Mouse (Mus musculus) kidney, adult 18-20 months (tissue): ENCODE measurements around the gene Galc.
"Not testable (repeated sequence)": the region's sequence is repeated elsewhere in the genome, so short reads cannot be mapped to it uniquely, and the experiment has no call there.

Experiments used
- DNase-seq: peaks from one replicate; pipeline ENCODE4 v3.0.0; 2021

Gene Galc

DNA sequence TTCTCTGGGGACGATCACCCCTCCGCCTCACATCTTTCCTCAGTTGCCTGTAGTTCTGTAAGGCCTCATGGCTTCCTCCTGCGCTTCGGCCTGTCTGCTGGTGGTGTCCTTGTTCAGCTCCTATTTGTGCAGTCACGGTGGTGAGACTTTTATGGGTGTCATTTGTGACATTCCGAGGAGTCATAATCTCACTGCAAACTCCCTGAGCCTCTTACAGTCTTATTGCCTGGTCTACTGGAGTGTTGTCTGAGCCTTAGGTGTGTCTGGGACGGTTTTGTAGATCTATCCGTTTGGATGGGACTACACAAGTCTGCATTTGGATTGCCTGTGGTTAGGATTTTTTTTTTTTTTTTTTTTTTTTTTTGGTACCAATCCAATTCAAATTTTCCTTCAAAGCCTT lies 8.9 kb downstream of the Galc start:
- DNase-seq, result no peak

DNA sequence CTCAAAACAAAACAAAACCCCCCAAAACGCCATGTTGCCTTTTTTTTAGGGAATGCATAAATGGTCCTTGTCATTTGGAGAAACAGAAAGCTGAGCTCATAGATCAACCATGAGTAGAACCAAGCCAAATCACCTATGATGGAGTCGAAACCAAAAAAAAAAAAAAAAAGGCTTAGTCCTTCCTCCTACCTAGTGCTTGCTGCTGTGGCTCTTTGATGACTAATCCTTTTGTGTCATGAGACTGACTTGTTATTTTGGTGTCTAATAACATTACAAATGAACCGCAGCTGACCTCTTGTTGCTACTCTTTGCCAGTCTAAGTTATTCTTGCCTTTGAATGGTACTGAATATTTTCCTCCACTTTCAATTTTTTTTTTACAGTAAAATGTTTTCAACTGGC lies 9.6 kb downstream of the Galc start:
- DNase-seq, result no peak

DNA sequence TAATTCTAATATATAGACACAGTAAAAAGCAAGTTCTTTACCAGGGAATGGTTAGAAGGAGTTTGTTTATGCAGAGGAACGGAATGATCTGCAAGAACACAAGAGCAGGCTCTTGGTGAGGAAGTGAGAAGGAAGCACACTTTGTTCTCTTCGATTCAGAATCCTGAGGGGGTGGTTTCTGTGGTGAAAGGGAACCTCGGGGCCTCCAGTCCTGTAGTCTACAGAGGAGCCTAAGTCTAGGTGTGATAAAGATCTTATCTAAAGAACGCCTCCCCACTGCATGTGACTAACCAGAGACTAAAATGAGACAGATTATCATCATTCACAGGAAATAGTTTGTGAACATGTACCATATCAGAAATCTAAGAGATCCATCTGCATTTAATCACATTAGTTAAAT lies 12.4 kb downstream of the Galc start:
- no peak for DNase-seq

DNA sequence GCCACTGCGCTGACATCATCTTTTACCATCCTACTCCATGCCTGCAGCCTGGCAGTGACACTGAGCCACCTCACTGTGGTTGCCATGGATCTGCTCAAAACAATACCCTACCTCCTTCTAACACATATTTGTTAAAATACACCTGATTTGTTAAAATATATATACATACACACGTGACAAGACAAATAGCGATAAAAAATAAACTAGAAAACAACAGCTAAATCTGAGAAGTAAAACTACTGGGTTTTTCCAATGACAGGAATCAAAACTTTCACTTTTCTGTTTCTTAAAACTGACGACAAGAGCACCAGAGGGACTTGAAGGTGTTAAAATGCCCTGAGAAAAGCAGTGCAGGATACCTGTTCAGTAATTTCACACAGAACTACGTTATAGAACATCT lies 14.4 kb downstream of the Galc start:
- DNase-seq, result no peak

DNA sequence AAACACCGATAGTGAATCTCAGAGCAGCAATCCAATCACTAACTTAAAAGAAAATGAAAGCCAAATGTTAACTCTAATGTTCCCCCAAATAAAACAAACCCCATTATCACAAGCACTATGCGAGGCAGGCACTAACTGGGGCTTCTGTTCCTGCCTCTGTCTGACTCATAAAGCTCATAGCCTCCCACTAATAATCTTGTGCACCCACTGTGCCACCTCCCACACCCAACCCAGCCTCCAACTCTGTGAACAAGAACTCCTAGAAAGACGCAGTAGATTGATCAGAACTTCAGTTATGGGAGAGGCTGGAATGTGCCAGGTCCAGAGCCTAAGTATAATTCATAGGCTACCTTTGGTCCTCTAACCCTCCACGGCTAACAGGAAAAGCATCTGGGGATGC lies 15.1 kb downstream of the Galc start:
- no peak for DNase-seq

- DNase-seq, result not testable (repeated sequence)
Measured at GRCm38 (mm10) chr12:98238478-98238877, 20.8 kb downstream of the Galc start.

DNA sequence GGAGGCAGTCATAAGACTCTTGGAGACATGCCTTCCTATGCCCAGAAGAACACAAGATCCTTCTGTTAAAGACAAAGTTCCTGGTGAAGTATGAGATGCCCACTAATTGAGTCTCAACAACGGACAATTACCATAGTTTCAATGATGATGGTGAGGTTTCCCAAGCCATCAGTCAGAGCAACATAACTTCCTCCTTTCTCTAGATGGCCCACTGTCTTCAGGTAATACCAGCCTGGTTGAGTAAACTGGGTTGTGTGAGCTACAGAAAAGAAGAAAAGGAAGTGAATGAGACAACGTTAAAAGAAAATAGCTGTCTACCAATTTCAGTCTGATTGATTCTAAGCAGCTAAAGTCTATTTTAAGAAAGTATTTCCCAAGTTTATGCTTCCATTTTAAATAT lies 32.2 kb downstream of the Galc start:
- DNase-seq, result no peak

DNA sequence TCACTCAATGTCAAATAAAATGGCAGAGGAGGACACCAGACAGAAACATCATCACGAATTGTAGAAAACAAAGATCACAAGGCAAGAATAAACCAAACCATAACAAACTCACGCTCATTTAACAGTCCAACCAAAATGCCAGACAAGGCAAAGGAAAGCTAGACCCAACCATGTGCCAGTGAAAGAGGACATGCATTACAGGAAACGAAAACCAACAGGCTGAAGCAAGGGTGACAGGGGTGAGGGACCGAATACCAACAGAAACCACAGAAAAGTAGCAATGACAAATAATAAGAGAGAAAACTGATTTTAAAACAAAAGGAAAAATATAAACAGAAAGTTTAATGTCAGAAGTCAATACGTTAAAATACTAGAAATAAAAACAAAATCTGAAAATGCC lies 36.0 kb downstream of the Galc start:
- DNase-seq, result no peak

- no peak for DNase-seq
Measured at GRCm38 (mm10) chr12:98216432-98216831, 42.8 kb downstream of the Galc start.

DNA sequence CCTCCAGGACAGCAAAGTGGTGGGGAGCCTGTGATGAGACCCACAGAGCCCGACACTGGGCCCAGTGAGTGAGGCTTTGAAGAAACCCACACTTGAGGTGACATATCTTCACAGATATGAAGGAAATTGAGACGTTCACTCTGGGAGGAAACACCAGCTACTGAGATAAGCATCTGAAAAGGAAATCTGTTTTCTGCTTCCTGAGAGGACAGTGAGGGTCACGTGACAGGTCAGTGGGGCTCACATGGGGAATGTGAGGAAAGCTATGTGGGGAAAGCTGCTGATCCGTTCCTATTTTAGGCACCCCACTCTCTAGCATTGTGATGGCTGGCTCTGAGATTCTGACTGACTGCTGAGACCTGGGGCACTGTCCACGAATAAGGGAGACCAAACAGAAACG lies 43.7 kb downstream of the Galc start:
- DNase-seq, result no peak

DNA sequence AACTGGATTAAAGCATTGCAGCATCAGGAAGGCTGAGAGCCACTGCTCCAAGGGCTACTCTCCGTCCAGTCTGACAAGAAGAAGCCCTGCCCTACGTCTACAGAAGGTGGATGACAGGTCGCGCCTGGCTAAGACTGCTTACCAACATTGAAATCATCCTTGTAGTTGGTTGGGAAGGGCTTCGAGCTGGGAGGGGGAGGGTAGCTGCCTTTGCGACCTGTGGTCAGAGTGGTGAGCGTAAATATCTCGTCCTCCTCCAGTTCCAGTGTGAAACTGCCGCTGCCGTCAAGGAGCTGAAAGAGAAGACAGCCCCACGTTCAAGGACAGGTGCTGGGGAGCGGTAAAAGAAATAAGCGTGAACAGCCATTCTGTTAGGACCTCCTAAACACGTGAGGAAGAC lies 45.1 kb downstream of the Galc start:
- no peak for DNase-seq

DNA sequence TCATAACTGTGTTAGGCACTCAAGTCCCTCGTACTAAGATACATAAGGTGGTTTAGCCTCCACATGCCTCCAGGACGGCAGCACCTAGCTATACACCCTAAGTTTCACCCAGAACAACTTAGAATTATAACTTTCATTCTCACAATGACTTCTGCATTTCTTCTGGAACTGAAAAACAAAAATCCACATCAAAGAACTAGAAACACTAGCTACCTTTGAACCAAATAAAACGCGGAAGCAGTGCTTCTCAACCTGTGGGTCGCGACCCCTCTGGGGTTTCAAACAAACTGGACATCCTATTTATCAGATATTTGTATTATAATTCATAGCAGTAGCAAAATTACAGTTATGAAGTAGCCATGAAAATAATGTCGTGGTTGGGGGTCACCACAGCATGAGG lies 45.5 kb downstream of the Galc start:
- DNase-seq, result no peak

GRCm38 (mm10) chr12:98213332-98213731 lies 45.9 kb downstream of the Galc start:
- DNase-seq, result no peak

DNA sequence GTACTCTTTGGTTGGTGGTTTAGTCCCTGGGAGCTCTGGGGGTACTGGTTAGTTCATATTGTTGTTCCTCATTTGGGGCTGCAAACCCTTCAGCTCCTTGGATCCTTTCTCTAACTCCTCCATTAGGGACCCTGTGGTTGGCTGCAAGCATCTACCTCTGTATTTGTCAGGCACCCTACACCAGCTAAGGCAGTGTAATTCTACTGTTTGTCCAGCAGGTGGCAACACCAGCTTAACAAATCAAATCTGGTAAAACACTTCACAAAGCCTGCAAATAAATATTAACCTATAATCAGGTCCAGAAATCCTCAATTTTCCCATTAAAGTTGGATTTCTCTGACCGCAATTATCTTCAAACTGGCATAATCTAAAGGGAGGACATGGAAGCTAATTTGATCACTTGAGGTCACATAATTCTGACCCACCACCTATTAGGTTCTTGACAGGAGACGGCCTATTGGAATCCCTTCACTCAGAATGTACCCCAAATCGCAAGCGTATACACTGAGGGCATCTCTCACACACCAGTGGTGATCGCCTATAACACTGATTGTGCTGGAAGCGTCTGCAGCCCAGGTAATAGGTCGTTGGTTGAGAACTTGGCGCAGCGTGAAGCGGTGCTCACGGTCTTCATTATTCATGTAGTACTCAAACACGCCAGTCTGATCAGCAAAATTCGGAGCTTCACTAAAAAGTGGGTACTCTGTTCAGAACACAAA lies 46.6 kb downstream of the Galc start:
- peak; percentile 6 for DNase-seq

GRCm38 (mm10) chr12:98210495-98210894 lies 48.8 kb downstream of the Galc start:
- no peak for DNase-seq

DNA sequence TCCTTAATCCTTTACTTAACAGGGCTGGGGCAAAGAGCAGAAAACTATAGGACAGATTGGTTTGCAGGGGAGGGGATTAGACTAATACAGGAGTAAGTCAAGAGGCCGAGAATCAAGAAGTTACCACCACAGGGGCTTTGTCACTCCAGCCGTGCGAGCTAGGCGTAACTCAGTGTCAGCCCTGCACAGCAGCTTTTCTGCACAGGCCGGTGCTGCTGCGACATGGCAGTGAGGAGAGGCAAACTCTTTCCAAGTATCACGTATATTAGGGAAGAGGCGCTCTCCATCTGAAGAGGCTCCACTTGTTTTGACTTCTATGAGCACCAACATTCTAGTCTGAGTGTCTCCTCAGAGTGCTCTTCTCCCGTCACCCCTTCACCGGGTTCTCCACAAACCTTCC lies 51.2 kb downstream of the Galc start:
- no peak for DNase-seq

- DNase-seq, result no peak
Measured at GRCm38 (mm10) chr12:98205450-98206051, 53.7 kb downstream of the Galc start.

GRCm38 (mm10) chr12:98197401-98197800 lies 61.9 kb downstream of the Galc start:
- no peak for DNase-seq

GRCm38 (mm10) chr12:98190201-98190600 lies 69.1 kb downstream of the Galc start:
- no peak for DNase-seq

- no peak for DNase-seq
Measured at GRCm38 (mm10) chr12:98189096-98189495, 70.2 kb downstream of the Galc start.

- no peak for DNase-seq
Measured at GRCm38 (mm10) chr12:98187186-98187899, 71.9 kb downstream of the Galc start.

- DNase-seq, result peak; percentile 11
Measured at GRCm38 (mm10) chr12:98181729-98182128, 77.5 kb downstream of the Galc start.

DNA sequence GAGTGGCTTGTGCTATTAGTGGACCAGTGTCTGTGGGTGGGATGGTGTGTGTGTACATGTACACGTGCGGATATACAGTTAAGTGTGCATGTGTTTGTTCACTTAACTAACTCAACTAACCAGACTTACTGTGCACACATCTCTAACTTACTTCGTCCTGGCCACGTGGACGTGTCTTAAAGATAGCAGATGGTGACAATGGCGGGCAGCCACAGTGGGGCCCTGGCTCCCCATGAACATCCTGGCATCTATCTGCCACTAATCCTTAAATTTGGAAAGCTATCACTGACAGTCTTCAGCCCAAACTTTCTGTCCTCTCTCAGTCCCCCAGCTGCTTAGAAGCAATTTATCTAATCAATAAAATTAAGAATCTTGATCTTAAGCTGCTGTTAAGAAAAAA lies 78.5 kb downstream of the Galc start:
- DNase-seq, result no peak

DNA sequence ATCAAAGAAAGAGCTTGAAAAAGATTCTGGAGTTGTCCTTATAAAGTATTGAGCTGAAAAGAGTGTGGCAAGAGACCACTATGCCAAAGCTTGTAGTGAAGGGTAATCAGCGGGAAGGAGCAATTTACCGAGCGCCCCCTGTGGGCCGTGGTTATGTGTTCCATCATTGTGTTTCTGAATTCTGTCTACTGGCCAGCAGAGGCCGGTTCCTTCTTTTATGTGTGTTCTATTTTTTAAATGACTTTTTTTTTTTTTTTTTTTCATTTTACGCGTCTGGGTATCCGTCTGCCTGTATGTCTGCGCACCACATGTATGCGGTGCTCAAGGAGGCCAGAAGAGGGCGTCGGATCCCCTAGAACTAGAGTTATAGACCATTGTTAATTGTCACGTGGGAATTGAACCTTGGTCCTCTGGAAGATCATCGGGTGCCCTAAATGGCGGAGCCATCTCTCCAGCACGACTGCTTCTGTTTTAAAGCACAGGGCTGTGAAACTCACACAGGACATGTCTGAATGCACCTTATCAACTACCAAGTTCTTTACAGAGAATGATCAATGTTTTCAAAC lies 78.9 kb downstream of the Galc start:
- no peak for DNase-seq
